In genomic region chr5:34336097-34336774, GRCm38 (mm10) we compare ENCODE assay signal across 7 mouse cellular contexts. TPM values are rescaled to one million over a fixed set of nuclear protein-coding genes. Genes with fewer than 3 reads are reported as not detected.
DNase-seq lines count a peak whose midpoint lies in the region; ATAC-seq lines count a peak whose summit lies in the region.

TSS of gene Rnf4 (plus strand) at chr5:34336289.

- no peaks in the 10 kb centered on the region for H3K36me3 ChIP-seq in intestine, embryonic 16.5 days (ENCODE audit: control insufficient read depth, insufficient read depth, low read length)
- no peaks in the 10 kb centered on the region for H3K36me3 ChIP-seq in midbrain, embryonic 11.5 days (ENCODE audit: control insufficient read depth, insufficient read depth, low read length)

- peak; percentile 98 for ATAC-seq in intestine, embryonic 16.5 days
- ATAC-seq in midbrain, embryonic 11.5 days (ENCODE audit: low FRiP score): peak; percentile 96

- peak within 1 kb of the TSS; percentile 99 for H3K9ac ChIP-seq in intestine, embryonic 16.5 days (ENCODE audit: low read depth, low read length)
- peak within 1 kb of the TSS; percentile 97 for H3K9ac ChIP-seq in midbrain, embryonic 11.5 days (ENCODE audit: low read length)

- peak; percentile 97 for DNase-seq in adrenal gland, adult 8-10 months
- peak; percentile 97 for DNase-seq in embryo, embryonic 9.5 days (ENCODE audit: extremely low spot score)
- DNase-seq in gastrocnemius, postnatal 4 days (ENCODE audit: low spot score in 2 of 2): peak; percentile 92 to 99
- DNase-seq in left cerebral cortex, postnatal 36 days (ENCODE audit: low spot score in 2 of 2): peak; percentile 95 to 97
- peak; percentile 98 for DNase-seq in midbrain, embryonic 11.5 days (ENCODE audit: low spot score, missing footprints)
- DNase-seq in skeletal muscle tissue, adult 2 months (ENCODE audit: low read depth, low spot score): peak; percentile 96

- no peaks in the 10 kb centered on the region for H3K27me3 ChIP-seq in intestine, embryonic 16.5 days (replicated peaks; ENCODE audit: control insufficient read depth, insufficient read depth, low read length)
- no peaks in the 10 kb centered on the region for H3K27me3 ChIP-seq in midbrain, embryonic 11.5 days (ENCODE audit: control insufficient read depth, insufficient read depth, low read length)

- H3K4me2 ChIP-seq in intestine, embryonic 16.5 days (ENCODE audit: low read depth, low read length): peak within 1 kb of the TSS; percentile 79
- H3K4me2 ChIP-seq in midbrain, embryonic 11.5 days: peak within 1 kb of the TSS; percentile 95

- under 1% methylated on average over 67 of the region's 67 CpGs for WGBS in intestine, embryonic 16.5 days
- WGBS in midbrain, embryonic 11.5 days: under 1% methylated on average over 66 of the region's 67 CpGs

- peaks cover 9% of the 10 kb centered on the region for H3K4me1 ChIP-seq in intestine, embryonic 16.5 days (ENCODE audit: control insufficient read depth, insufficient read depth, low read length)
- H3K4me1 ChIP-seq in midbrain, embryonic 11.5 days (ENCODE audit: control insufficient read depth, insufficient read depth, low read length): peaks cover 14% of the 10 kb centered on the region

- H3K4me3 ChIP-seq in intestine, embryonic 16.5 days (ENCODE audit: low read length): peak within 1 kb of the TSS; percentile 98
- peak within 1 kb of the TSS; percentile 86 for H3K4me3 ChIP-seq in midbrain, embryonic 11.5 days (ENCODE audit: low read depth, low read length)

- peak within 1 kb of the TSS; percentile 97 for H3K27ac ChIP-seq in intestine, embryonic 16.5 days (ENCODE audit: low read length)
- peak within 1 kb of the TSS; percentile 87 for H3K27ac ChIP-seq in midbrain, embryonic 11.5 days (ENCODE audit: low read depth, low read length)

- intact Hi-C loops in left cerebral cortex, postnatal 36 days (cut with DNase I): loop anchor here (5.0 kb wide), 2 partner anchors 124 to 301 kb away; partner anchors contain the start of gene Mfsd10

- H3K9me3 ChIP-seq in intestine, embryonic 16.5 days (ENCODE audit: control insufficient read depth, low read length): no peaks in the 10 kb centered on the region
- H3K9me3 ChIP-seq in midbrain, embryonic 11.5 days (ENCODE audit: control insufficient read depth, low read length): no peaks in the 10 kb centered on the region

RNA-seq across cellular contexts. Expression of gene Rnf4, which starts in this region (rescaled TPM):
- 100 to 1,000 TPM in 1 of 4 experiments, 10 to 100 TPM in 3; 87.2 to 105 (median 94.0) TPM for total RNA-seq in adrenal gland, adult 8-10 months (2022)
- total RNA-seq in gastrocnemius, postnatal 4 days (2021): 10 to 100 TPM; 63.2 to 66.1 TPM
- polyA plus RNA-seq in intestine, embryonic 16.5 days (2015; fragmentation: Nextera tagmentation; extraction: Ambion mirVana): 133 and 143 TPM in 2 replicates
- 10 to 100 TPM; 82.2 to 87.2 TPM for total RNA-seq in left cerebral cortex, postnatal 36 days (2021)
- polyA plus RNA-seq in midbrain, embryonic 11.5 days (2014; fragmentation: Nextera tagmentation; extraction: Ambion mirVana): 190 and 205 TPM in 2 replicates

Comparison
In these comparisons a context has a peak if more than half of its experiments do, and no peak if none do; other contexts are left out.
1. Peak in every context shown above with its lines: DNase-seq, ATAC-seq, H3K4me3 ChIP-seq and H3K27ac ChIP-seq.